27 mouse cellular contexts compared by ENCODE assay signal in the genomic region with DNA sequence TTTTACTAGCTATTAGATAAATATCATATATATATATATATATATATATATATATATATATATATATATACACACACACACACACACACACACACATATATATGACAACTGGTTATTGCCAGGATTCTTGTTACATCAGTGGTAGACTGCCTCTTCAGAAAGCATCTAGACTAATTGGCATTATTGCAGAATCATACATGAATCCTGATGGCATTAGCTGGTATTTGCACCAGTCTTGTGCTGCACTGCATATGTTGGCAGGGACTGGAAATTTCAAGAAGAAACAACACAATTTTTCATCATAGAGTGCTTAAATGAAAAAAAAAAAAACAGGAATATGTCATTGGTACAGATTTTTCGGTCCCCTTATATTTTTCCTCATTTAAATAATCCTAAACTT.
"Had no signal": no experiment of that assay in that cellular context is flagged by ENCODE, and none has a peak within 500 bp of the region (broad histone marks: within the 10 kb centered on the region; RNA-seq: fewer than 3 reads in every experiment).

No protein-coding gene starts in this region.

- H3K36me3 ChIP-seq: embryonic facial prominence, embryonic 10.5 days; embryonic facial prominence, embryonic 12.5 days; embryonic facial prominence, embryonic 13.5 days; embryonic facial prominence, embryonic 15.5 days; forebrain, embryonic 10.5 days; forebrain, embryonic 12.5 days; forebrain, embryonic 15.5 days; heart, embryonic 10.5 days had no signal

- H3K27me3 ChIP-seq: embryonic facial prominence, embryonic 12.5 days; embryonic facial prominence, embryonic 13.5 days; embryonic facial prominence, embryonic 15.5 days; forebrain, embryonic 12.5 days; forebrain, embryonic 13.5 days; forebrain, embryonic 15.5 days had no signal

- H3K4me2 ChIP-seq: embryonic facial prominence, embryonic 12.5 days; embryonic facial prominence, embryonic 13.5 days; embryonic facial prominence, embryonic 15.5 days; forebrain, embryonic 12.5 days; forebrain, embryonic 13.5 days; forebrain, embryonic 15.5 days; heart, embryonic 11.5 days had no signal

- H3K27ac ChIP-seq: embryonic facial prominence, embryonic 10.5 days; embryonic facial prominence, embryonic 12.5 days; embryonic facial prominence, embryonic 13.5 days; embryonic facial prominence, embryonic 15.5 days; forebrain, embryonic 10.5 days; forebrain, embryonic 12.5 days; forebrain, embryonic 13.5 days; forebrain, embryonic 15.5 days; gastrocnemius, adult 2 months; heart, adult 2 months; heart, embryonic 10.5 days had no signal

- DNase-seq: cerebellum, adult 9-10 months; cerebellum, adult 9-11 months; cerebellum, postnatal 10 days; cerebellum, postnatal 14 days; cerebellum, postnatal 25 days; cerebellum, postnatal 36 days; embryo, embryonic 11 days; gastrocnemius, adult 2 months; gastrocnemius, postnatal 10 days; gastrocnemius, postnatal 14 days; gastrocnemius, postnatal 25 days; gastrocnemius, postnatal 36 days; heart, adult 11 months; heart, adult 18-20 months; heart, adult 2 months had no signal

- H3K9ac ChIP-seq: embryonic facial prominence, embryonic 12.5 days; embryonic facial prominence, embryonic 13.5 days; embryonic facial prominence, embryonic 15.5 days; forebrain, embryonic 12.5 days; forebrain, embryonic 13.5 days; forebrain, embryonic 15.5 days had no signal

- H3K4me1 ChIP-seq: embryonic facial prominence, embryonic 10.5 days; embryonic facial prominence, embryonic 12.5 days; embryonic facial prominence, embryonic 13.5 days; embryonic facial prominence, embryonic 15.5 days; forebrain, embryonic 10.5 days; forebrain, embryonic 12.5 days; forebrain, embryonic 13.5 days; forebrain, embryonic 15.5 days; heart, embryonic 10.5 days had no signal

- H3K4me3 ChIP-seq: embryonic facial prominence, embryonic 10.5 days; embryonic facial prominence, embryonic 12.5 days; embryonic facial prominence, embryonic 13.5 days; embryonic facial prominence, embryonic 15.5 days; erythroblast, embryonic 14.5 days; forebrain, embryonic 10.5 days; forebrain, embryonic 12.5 days; forebrain, embryonic 13.5 days; forebrain, embryonic 15.5 days; gastrocnemius, adult 2 months; heart, adult 2 months; heart, embryonic 10.5 days had no signal

- ATAC-seq: forebrain, embryonic 13.5 days; forebrain, embryonic 15.5 days; forebrain, embryonic 16.5 days had no signal

- H3K9me3 ChIP-seq: embryonic facial prominence, embryonic 10.5 days; embryonic facial prominence, embryonic 12.5 days; embryonic facial prominence, embryonic 13.5 days; embryonic facial prominence, embryonic 15.5 days; forebrain, embryonic 10.5 days; forebrain, embryonic 12.5 days; forebrain, embryonic 13.5 days; forebrain, embryonic 15.5 days; heart, embryonic 10.5 days had no signal
